Mouse (Mus musculus): ENCODE results near the gene Crip1.

Crip1 gene

DNA sequence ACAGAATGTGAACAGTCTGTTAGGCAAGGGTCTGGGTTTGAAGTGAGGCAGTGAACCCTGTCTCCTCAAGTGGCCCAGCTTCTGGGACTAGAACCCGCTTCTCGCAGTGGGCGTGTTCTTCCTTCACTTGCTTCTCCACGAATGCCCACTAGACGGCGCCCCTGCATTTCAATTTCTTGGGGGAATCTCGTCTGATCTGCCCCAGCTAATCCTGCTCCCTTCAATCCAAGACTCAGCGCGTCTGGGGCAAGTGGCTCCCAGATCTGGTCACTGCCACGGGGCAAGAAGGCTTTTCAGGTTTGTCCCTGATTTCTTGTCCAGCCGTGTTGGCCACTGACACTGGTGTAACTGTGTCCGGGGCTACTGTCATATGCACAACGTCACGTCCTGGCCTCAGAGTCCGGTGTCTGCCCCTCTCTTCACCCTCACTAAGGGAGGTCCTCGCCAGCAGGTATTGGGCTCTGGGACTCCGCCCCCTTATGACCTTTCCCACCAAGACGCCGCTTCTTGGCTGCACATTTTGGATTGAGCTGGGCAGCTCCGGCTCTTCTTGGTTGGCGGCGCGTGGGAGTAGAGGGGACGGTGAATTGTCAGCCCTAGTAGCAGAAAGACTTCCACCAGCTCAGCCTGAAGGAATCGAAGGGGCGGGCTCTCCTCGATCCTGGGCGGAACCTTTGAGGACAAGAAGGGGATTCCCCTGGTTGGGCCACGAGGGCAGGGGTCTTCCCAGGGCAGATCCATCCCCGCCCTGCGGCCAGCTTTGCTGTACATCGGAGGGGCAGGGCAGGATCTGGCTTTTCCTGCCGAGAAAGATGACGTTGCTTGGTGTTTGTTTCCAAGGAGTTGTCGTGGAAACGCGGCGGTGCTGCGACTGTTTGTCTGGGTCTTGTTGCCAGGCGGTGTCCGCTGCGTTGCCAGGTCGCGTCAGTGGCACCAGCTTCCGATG lies at the start of gene Crip1:
Gene Crip1 (plus strand): TSS at position 205 of the 946 bp plus-strand sequence.
- DNase-seq, result peak; percentile 92

DNA sequence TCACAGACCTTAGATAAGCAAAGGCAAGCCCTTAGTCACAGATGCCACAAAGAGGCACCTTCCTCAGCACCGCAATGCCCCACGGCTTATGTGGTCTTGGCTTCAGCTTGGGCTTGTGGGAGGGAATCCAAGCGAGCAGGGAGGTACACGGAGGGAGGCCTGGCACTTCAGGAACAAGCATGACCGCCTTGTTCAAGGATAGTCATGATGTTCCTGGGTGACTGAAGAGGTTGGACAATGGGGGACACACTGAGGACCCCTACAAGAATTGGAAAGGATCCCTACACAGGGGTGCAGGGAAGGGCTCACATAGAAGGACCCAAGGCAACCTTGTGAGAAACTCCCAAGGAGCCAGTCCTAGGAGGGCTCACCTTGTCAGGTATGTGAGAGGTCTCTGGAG lies 49.1 kb upstream of the Crip1 start:
- DNase-seq, result no peak

- DNase-seq, result peak; percentile 50
Measured at GRCm38 (mm10) chr12:113097749-113098281, 48.3 kb upstream of the Crip1 start, which contains the start of gene Mta1. Gene Mta1 (plus strand): TSS chr12:113098278.

GRCm38 (mm10) chr12:113098530-113099151 lies 47.5 kb upstream of the Crip1 start:
- peak; percentile 16 for DNase-seq

GRCm38 (mm10) chr12:113099470-113100237 lies 46.5 kb upstream of the Crip1 start:
- no peak for DNase-seq

GRCm38 (mm10) chr12:113100448-113101076 lies 45.6 kb upstream of the Crip1 start:
- peak; percentile 46 for DNase-seq

DNA sequence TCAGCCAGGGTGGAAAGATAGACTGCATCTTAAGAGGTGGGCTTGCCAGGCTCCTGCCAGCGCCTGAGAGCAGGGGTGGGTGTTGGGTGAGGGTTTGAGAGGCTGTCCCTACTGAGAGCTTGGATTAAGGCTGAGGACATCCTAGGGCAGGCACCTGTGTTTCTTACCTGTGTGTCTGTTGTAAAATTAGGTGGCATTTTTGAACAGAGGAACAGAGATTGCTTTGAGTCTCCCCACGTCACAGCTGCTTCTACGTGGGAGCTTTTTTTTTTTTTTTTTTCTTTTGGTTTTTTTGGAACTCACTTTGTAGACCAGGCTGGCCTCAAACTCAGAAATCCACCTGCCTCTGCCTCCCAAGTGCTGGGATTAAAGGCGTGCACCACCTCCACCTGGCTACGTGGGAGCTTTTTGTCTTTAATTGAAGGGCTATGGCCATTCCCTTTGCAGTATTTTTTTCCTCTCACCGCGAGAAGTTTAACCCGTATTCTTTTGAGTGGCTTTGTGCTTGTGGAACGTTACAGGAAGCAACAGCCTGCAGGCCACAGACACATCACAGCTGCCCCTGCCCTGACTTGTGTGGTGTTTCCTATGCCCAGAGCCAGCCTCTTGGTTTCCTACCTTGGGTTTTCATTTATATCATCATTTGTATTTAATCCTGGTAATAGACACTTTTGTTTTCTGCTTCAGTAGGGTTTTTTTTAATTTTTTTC lies 44.7 kb upstream of the Crip1 start:
- no peak for DNase-seq

DNA sequence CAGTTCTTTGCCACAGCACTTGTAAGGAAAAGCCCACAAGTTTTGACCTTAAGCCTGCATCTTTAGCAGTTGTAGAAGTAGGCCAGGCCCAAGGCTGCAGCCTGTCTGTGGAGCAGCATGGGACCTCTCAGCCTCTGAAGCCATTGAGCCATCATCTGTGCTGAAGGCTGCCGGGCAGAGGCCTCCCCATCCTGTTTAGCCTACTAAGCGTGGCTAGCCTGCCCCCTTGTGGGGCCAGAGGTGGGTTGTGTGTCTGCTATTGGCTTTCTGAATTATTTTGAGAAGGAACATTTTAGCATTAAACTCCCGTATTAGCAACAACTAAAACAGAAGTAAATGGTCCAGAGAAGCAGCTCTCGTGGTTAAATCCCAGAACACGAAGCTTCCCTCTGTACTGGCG lies 43.7 kb upstream of the Crip1 start:
- peak; percentile 71 for DNase-seq

- no peak for DNase-seq
Measured at GRCm38 (mm10) chr12:113103846-113104451, 42.2 kb upstream of the Crip1 start.

- DNase-seq, result no peak
Measured at GRCm38 (mm10) chr12:113106386-113106785, 39.7 kb upstream of the Crip1 start.

DNA sequence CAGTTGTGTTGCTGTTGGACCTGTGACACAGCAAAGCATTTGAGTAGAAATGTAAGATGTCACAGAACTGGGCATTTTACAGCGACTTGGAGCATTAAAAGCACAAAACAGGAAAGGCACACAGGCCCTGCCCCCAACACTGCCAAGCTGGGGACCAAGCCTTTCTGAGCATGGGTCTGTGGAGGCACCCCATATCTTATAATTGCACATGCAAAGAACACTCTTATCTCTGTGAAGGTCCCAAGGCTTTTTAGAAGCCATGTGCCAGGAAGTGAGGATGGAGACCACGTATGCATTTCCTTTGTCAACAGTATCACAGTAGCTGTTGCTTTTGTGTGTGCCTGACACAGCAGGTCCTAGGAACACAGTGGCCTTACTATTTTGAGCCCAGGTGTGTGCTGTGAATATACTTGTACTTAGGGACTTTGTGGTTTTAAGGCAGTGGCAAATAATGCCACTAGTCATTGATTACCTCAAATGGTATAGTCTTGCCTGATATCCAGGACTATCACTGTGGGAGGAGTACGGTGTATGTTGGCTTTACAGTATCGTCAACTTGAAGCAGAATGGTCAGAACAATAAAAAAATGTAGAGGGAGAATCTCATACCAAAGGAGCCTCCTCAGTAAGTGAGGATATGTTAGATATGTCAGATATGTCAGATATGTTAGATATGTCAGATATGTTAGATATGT lies 38.5 kb upstream of the Crip1 start:
- no peak for DNase-seq

DNA sequence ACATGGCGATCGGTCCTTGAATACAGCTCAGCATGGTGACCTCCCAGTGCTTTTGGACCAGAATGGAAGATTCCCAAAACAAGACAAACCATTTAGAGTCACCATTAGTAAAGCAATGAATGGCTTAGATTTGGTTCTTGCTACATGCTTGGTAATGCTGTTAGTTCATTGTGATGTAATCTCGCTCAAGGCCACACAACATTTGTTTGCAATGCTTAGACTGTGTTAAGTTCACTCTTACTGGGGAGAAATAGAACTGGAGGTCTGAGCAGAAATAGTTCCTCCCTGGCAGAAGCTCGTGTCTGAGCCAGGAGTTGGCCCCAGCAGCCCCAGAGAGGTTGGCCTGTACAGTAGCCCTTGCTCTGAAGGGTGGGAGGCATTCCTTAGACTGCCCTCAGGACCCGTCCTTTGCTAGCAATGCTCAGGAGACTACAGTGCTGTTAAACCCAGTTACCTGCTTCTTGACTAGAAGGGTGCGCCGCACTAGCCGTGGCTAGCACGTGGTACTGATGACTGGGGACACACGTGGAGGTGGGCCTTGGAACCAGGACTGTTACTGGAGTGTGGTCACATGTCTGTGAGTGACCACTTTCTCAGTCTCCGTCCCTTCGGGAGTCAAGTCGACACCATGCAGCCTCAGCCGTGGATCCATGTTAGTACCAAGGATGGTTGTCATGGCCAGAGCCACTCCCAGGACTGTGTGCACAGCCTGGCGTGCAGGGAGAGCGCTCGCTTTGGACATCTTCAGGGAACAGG lies 37.4 kb upstream of the Crip1 start:
- no peak for DNase-seq

DNA sequence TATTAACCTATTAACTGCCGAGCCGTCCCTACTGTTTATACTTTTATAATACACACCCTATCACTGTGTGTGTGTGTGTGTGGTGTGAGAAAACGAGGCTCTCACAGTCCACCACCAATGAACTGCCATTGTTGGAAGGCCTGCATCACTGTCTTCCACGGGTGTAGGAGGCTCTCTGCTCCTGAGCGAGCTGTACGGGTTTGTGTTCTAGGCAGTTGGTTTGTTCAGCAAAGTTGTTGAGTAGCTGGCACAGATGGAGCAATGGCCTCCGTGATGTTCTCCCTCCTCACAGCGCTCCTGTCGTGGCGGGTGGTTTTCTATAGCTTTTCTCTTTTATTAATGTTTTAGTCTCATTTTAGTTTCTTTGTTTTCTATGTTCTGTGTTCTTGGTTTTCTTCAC lies 36.3 kb upstream of the Crip1 start:
- no peak for DNase-seq

DNA sequence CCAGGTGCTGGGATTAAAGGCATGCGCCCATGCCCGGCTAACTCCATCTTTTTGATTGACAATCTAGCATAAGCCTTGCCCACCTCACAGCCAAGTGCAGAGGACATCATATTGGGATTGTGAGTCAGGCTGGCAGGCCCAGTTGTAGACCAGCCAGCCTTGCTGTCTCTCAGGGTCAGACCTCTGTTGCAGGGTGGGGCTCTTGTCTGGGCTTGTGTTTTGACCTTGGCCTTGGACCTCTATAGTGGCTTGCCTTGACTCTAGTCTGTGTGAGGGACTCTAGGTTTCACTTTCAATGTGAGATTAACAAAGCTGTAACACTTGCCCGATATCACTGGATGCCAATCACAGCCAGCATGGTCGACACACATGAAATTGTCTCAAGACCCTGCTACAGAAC lies 32.0 kb upstream of the Crip1 start:
- no peak for DNase-seq

- no peak for DNase-seq
Measured at GRCm38 (mm10) chr12:113114856-113115538, 31.1 kb upstream of the Crip1 start.

DNA sequence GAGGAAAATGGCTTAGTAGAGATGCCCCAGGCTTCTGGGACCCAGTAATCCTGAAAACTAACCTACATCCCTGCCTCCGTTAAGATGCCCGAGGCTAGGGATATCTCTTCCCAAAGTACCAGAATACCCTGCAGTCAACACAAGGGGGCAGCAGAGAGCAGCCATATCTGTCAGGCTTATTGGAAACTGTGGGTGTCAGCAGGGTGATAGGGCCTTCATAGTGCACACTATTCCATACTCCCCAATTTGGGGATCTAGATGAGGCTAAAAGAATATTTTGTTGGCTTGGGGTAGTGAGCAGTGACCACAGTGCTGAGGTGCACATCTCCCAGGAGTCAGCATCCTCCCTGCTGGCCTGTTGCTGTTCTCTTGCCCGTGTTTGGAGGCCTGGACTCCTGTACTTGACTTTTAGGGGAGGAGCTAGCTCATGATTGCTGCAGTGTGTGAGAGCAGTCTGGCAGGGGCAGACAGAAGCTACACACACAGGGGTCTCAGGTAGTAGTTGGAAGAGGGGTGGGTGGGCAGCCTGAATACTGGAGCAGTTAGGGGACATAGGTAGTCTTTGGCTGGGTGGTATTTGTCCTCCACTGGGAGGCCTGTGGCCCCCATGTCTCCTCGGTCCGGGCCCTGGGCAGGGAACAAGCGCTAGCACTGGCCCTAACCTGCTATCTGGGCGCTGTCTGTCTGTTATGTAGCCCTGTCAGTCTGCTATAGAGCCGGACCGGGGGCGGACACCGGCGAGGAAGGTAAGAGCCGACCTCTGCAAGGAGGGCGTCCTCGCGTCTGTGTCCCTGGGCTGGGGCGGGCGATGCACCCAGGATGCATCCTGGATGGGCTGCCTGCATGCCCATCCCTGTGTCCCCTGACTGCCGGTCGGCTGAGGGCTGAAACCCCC lies 26.4 kb upstream of the Crip1 start:
- DNase-seq, result peak; percentile 92

DNA sequence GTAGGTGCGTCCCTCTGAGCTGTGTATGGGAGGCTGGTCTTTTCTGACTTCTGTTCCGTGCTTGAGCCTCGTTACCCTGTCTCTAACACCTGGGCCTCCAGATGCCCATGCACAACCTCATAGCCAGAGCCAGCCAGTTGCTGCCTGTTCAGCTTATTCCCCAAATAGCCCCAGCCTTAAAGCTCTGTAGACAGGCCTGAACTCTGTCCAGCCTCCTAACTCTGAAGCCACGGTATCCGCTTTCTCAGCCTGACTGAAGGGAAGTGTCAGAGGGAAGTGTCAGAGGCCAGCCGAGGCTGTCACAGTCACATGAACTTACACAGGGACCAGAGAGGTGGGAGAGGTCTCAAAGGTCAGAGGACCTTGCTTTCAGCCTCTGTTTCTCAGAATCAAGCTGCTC lies 21.4 kb upstream of the Crip1 start:
- DNase-seq, result no peak

DNA sequence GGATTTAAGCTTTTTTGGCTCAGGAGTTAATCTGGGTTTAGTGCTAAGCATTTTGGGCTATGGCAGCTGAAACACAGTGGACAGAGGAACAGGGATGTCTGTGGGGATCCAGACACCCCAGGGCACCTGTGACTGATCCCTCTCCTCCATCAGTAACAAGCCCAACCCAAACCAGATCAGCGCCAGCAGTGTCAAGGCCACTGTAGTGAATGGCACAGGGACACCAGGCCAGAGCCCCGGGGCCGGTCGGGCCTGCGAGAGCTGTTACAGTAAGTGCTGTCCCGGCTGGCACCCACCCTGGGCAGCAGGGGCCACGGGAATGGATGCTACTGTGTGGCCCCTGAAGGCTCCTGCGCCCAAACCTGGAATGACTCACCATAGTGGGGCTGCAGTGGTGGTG lies 15.4 kb upstream of the Crip1 start:
- no peak for DNase-seq

Data from lung, postnatal 14 days (tissue).